In the genomic region with DNA sequence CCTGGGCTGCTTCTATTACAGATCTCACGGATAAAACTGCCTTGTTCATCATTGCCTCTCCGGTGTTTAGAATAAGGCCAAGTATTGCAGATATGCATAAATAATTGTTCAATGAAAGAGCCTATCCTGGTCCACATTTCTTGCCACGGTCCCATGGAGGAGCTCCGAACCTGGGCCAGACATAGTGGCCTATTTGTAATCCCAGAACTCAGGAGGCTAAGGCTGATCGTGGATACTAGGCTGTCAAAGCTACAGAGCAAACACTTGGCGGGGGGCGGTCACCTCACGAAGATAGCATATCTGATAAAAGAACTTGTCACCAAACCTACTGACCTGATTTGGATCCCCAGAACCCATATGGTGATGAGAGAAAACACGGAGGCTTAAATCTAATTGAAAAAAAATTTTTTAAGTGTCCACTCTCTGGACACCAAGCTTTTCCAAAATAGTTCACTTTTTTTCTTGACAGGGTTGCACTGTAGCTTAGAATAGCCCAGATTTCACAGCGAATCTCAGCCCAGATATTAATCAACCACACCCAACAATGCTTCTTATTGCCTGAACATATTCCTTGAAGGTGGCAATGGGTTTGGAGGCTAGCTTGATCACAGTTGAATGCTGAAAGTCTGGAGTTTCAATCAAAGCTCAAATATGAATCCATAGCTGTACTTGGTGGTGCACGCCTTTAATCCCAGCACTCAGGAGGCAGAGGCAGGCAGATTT, we compare ENCODE assay signal across 8 mouse cellular contexts. TPM values are rescaled to one million over a fixed set of nuclear protein-coding genes. Genes with fewer than 3 reads are reported as not detected.
DNase-seq lines count a peak whose midpoint lies in the region; ATAC-seq and TF ChIP-seq lines count a peak whose summit lies in the region.

No protein-coding gene starts in this region.

- peaks cover 22% of the 10 kb centered on the region for H3K36me3 ChIP-seq in embryonic facial prominence, embryonic 11.5 days (replicated peaks; ENCODE audit: control insufficient read depth, insufficient read depth, low read depth, low read length)
- peaks cover 47% of the 10 kb centered on the region for H3K36me3 ChIP-seq in hindbrain, embryonic 15.5 days
- H3K36me3 ChIP-seq in midbrain, embryonic 15.5 days (replicated peaks) = peaks cover 32% of the 10 kb centered on the region

- H3K4me3 ChIP-seq in layer of hippocampus, adult 2 months = peak overlapping the region; percentile 88
- H3K4me3 ChIP-seq in embryonic facial prominence, embryonic 11.5 days (ENCODE audit: low read depth, low read length) = peak overlapping the region; percentile 79
- peak overlapping the region; percentile 81 for H3K4me3 ChIP-seq in hindbrain, embryonic 15.5 days
- H3K4me3 ChIP-seq in midbrain, embryonic 15.5 days = peak overlapping the region; percentile 84

- H3K4me1 ChIP-seq in embryonic facial prominence, embryonic 11.5 days (ENCODE audit: control insufficient read depth, insufficient read depth, low read length) = peaks cover 3% of the 10 kb centered on the region
- peaks cover 56% of the 10 kb centered on the region for H3K4me1 ChIP-seq in hindbrain, embryonic 15.5 days (replicated peaks)
- H3K4me1 ChIP-seq in midbrain, embryonic 15.5 days = peaks cover 47% of the 10 kb centered on the region

- TF ChIP-seq CTCF in layer of hippocampus, adult 2 months (conservative IDR thresholded peaks at IDR 0.05) = no peak

- no peak for DNase-seq in layer of hippocampus, adult 2 months (ENCODE audit: low spot score in 2 of 2)
- DNase-seq in layer of hippocampus, postnatal 25 days (ENCODE audit: extremely low spot score in 1 of 2, low spot score in 1 of 2) = no peak
- DNase-seq in embryonic facial prominence, embryonic 11.5 days (ENCODE audit: low spot score) = no peak
- DNase-seq in cerebellum, postnatal 25 days = no peak
- no peak for DNase-seq in left cerebral cortex, postnatal 25 days (ENCODE audit: low spot score in 2 of 2)
- no peak for DNase-seq in testis, postnatal 10 days (ENCODE audit: low spot score)

- intact Hi-C loops in left cerebral cortex, postnatal 25 days (cut with DNase I) = no loop called here

- no peaks in the 10 kb centered on the region for H3K27me3 ChIP-seq in embryonic facial prominence, embryonic 11.5 days (ENCODE audit: control insufficient read depth, insufficient read depth, low read length)
- H3K27me3 ChIP-seq in hindbrain, embryonic 15.5 days = no peaks in the 10 kb centered on the region
- H3K27me3 ChIP-seq in midbrain, embryonic 15.5 days (replicated peaks) = no peaks in the 10 kb centered on the region

- 24% methylated on average over 11 of the region's 11 CpGs for WGBS in embryonic facial prominence, embryonic 11.5 days
- WGBS in hindbrain, embryonic 15.5 days = 26% methylated on average over 11 of the region's 11 CpGs
- 27% methylated on average over 11 of the region's 11 CpGs for WGBS in midbrain, embryonic 15.5 days

- peak overlapping the region; percentile 57 for H3K4me2 ChIP-seq in embryonic facial prominence, embryonic 11.5 days (ENCODE audit: low read depth, low read length)
- H3K4me2 ChIP-seq in hindbrain, embryonic 15.5 days = peak overlapping the region; percentile 83
- peak overlapping the region; percentile 90 for H3K4me2 ChIP-seq in midbrain, embryonic 15.5 days

- peak overlapping the region; percentile 93 for H3K27ac ChIP-seq in layer of hippocampus, adult 2 months
- peak overlapping the region; percentile 91 for H3K27ac ChIP-seq in embryonic facial prominence, embryonic 11.5 days (replicated peaks; ENCODE audit: low read depth, low read length)
- peak overlapping the region; percentile 92 for H3K27ac ChIP-seq in hindbrain, embryonic 15.5 days (replicated peaks)
- peak overlapping the region; percentile 95 for H3K27ac ChIP-seq in midbrain, embryonic 15.5 days

- no peaks in the 10 kb centered on the region for H3K9me3 ChIP-seq in embryonic facial prominence, embryonic 11.5 days (replicated peaks; ENCODE audit: control insufficient read depth, low read length)
- no peaks in the 10 kb centered on the region for H3K9me3 ChIP-seq in hindbrain, embryonic 15.5 days
- no peaks in the 10 kb centered on the region for H3K9me3 ChIP-seq in midbrain, embryonic 15.5 days

- peak; percentile 22; the same call in 1 of the 2 replicates for ATAC-seq in embryonic facial prominence, embryonic 11.5 days (replicated peaks; ENCODE audit: insufficient number of reproducible peaks, low FRiP score, low TSS enrichment, low read depth)
- peak; percentile 25; the same call in 1 of the 2 replicates for ATAC-seq in hindbrain, embryonic 15.5 days (ENCODE audit: low FRiP score, low read depth)
- peak; percentile 55 for ATAC-seq in midbrain, embryonic 15.5 days (replicated peaks)

- peak overlapping the region; percentile 47 for H3K9ac ChIP-seq in embryonic facial prominence, embryonic 11.5 days (replicated peaks; ENCODE audit: low read length)
- peak overlapping the region; percentile 26 for H3K9ac ChIP-seq in hindbrain, embryonic 15.5 days
- peak overlapping the region; percentile 88 for H3K9ac ChIP-seq in midbrain, embryonic 15.5 days

RNA-seq across cellular contexts. Expression of gene Ppp4c, which starts 0.6 kb away (rescaled TPM):
- total RNA-seq in layer of hippocampus, adult 2 months (2021) = 10 to 100 TPM; 50.2 to 54.9 TPM
- total RNA-seq in layer of hippocampus, postnatal 25 days (2021) = 10 to 100 TPM; 53.3 to 55.0 TPM
- 374 and 401 TPM in 2 replicates for polyA plus RNA-seq in embryonic facial prominence, embryonic 11.5 days (2014; fragmentation: Nextera tagmentation; extraction: Ambion mirVana)
- 174 and 176 TPM in 2 replicates for polyA plus RNA-seq in hindbrain, embryonic 15.5 days (2015; fragmentation: Nextera tagmentation; extraction: Ambion mirVana)
- 191 and 192 TPM in 2 replicates for polyA plus RNA-seq in midbrain, embryonic 15.5 days (2015; fragmentation: Nextera tagmentation; extraction: Ambion mirVana)
- 10 to 100 TPM; 48.1 to 51.3 TPM for total RNA-seq in left cerebral cortex, postnatal 25 days (2021)

RNA-seq across cellular contexts. Expression of gene Fam57b, which starts 4.6 kb away (rescaled TPM):
- 10 to 100 TPM; 73.8 to 74.7 TPM for total RNA-seq in layer of hippocampus, adult 2 months (2021)
- 10 to 100 TPM; 80.3 to 95.6 TPM for total RNA-seq in layer of hippocampus, postnatal 25 days (2021)
- 2.4 and 2.5 TPM in 2 replicates for polyA plus RNA-seq in embryonic facial prominence, embryonic 11.5 days (2014; fragmentation: Nextera tagmentation; extraction: Ambion mirVana)
- polyA plus RNA-seq in hindbrain, embryonic 15.5 days (2015; fragmentation: Nextera tagmentation; extraction: Ambion mirVana) = 49.9 and 60.8 TPM in 2 replicates
- polyA plus RNA-seq in midbrain, embryonic 15.5 days (2015; fragmentation: Nextera tagmentation; extraction: Ambion mirVana) = 60.4 and 65.4 TPM in 2 replicates
- 10 to 100 TPM; 84.6 to 91.9 TPM for total RNA-seq in left cerebral cortex, postnatal 25 days (2021)

RNA-seq across cellular contexts. Expression of gene Tbx6, which starts 11.6 kb away (rescaled TPM):
- 1 to 10 TPM in 1 of 2 experiments, under 1 TPM in 1; 0.54 to 1.0 TPM for total RNA-seq in layer of hippocampus, adult 2 months (2021)
- under 1 TPM; 0.39 to 0.82 TPM for total RNA-seq in layer of hippocampus, postnatal 25 days (2021)
- 0.18 and 0.27 TPM in 2 replicates for polyA plus RNA-seq in embryonic facial prominence, embryonic 11.5 days (2014; fragmentation: Nextera tagmentation; extraction: Ambion mirVana)
- polyA plus RNA-seq in hindbrain, embryonic 15.5 days (2015; fragmentation: Nextera tagmentation; extraction: Ambion mirVana) = 0.62 and 0.75 TPM in 2 replicates
- polyA plus RNA-seq in midbrain, embryonic 15.5 days (2015; fragmentation: Nextera tagmentation; extraction: Ambion mirVana) = 0.37 and 0.57 TPM in 2 replicates
- total RNA-seq in left cerebral cortex, postnatal 25 days (2021) = under 1 TPM in 1 of 2 experiments, not detected in 1; 0.87 TPM

RNA-seq across cellular contexts. Expression of gene Ypel3, which starts 16.1 kb away (rescaled TPM):
- total RNA-seq in layer of hippocampus, adult 2 months (2021) = 100 to 1,000 TPM; 283 to 289 TPM
- 100 to 1,000 TPM; 268 to 293 TPM for total RNA-seq in layer of hippocampus, postnatal 25 days (2021)
- polyA plus RNA-seq in embryonic facial prominence, embryonic 11.5 days (2014; fragmentation: Nextera tagmentation; extraction: Ambion mirVana) = 89.1 and 109 TPM in 2 replicates
- 191 and 203 TPM in 2 replicates for polyA plus RNA-seq in hindbrain, embryonic 15.5 days (2015; fragmentation: Nextera tagmentation; extraction: Ambion mirVana)
- 201 and 224 TPM in 2 replicates for polyA plus RNA-seq in midbrain, embryonic 15.5 days (2015; fragmentation: Nextera tagmentation; extraction: Ambion mirVana)
- 100 to 1,000 TPM; 311 to 316 TPM for total RNA-seq in left cerebral cortex, postnatal 25 days (2021)

RNA-seq across cellular contexts. Expression of gene Gdpd3, which starts 26.7 kb away (rescaled TPM):
- total RNA-seq in layer of hippocampus, adult 2 months (2021) = 1 to 10 TPM; 3.1 to 7.0 TPM
- total RNA-seq in layer of hippocampus, postnatal 25 days (2021) = 1 to 10 TPM; 1.7 to 4.3 TPM
- 0.60 and 1.3 TPM in 2 replicates for polyA plus RNA-seq in embryonic facial prominence, embryonic 11.5 days (2014; fragmentation: Nextera tagmentation; extraction: Ambion mirVana)
- polyA plus RNA-seq in hindbrain, embryonic 15.5 days (2015; fragmentation: Nextera tagmentation; extraction: Ambion mirVana) = 1.5 TPM in 2 replicates
- polyA plus RNA-seq in midbrain, embryonic 15.5 days (2015; fragmentation: Nextera tagmentation; extraction: Ambion mirVana) = 2.2 and 2.3 TPM in 2 replicates
- 1 to 10 TPM; 1.8 to 2.1 TPM for total RNA-seq in left cerebral cortex, postnatal 25 days (2021)

Comparison
In these comparisons a context has a peak if more than half of its experiments do, and no peak if none do; other contexts are left out.
1. H3K9ac ChIP-seq: peak in every context shown above with its lines; median percentile 88 in midbrain, embryonic 15.5 days; 47 in embryonic facial prominence, embryonic 11.5 days; 26 in hindbrain, embryonic 15.5 days.